Mouse (Mus musculus): ENCODE measurements around the gene Cep55. TPM values are rescaled to one million over a fixed set of nuclear protein-coding genes. Genes with fewer than 3 reads are reported as not detected.

Cep55 gene
- polyA plus RNA-seq, 1 experiment from 2014 or later = 60.8 TPM

Other genes starting within 250 kb of the Cep55 start
- gene Myof, start 11.4 kb upstream of the Cep55 start, polyA plus RNA-seq (2014; fragmentation: Nextera tagmentation; extraction: Ambion mirVana) = 3.3 and 3.6 TPM in 2 replicates
- not detected in 2 replicates for gene Ffar4, start 42.1 kb downstream of the Cep55 start, polyA plus RNA-seq (2014; fragmentation: Nextera tagmentation; extraction: Ambion mirVana)
- 2.3 and 2.8 TPM in 2 replicates for gene Rbp4, start 70.3 kb downstream of the Cep55 start, polyA plus RNA-seq (2014; fragmentation: Nextera tagmentation; extraction: Ambion mirVana)
- gene Pde6c, start 77.8 kb downstream of the Cep55 start, polyA plus RNA-seq (2014; fragmentation: Nextera tagmentation; extraction: Ambion mirVana) = 0.08 and 0.12 TPM in 2 replicates
- 45.7 and 47.5 TPM in 2 replicates for gene Fra10ac1, start 169.1 kb downstream of the Cep55 start, polyA plus RNA-seq (2014; fragmentation: Nextera tagmentation; extraction: Ambion mirVana)
- gene Lgi1, start 209.5 kb downstream of the Cep55 start, polyA plus RNA-seq (2014; fragmentation: Nextera tagmentation; extraction: Ambion mirVana) = 2.0 and 2.5 TPM in 2 replicates

Data from midbrain, embryonic 11.5 days (tissue).